Mouse (Mus musculus) spleen, adult 2 months (tissue): ENCODE results near the gene Galns. TPM values are rescaled to one million over a fixed set of nuclear protein-coding genes. Genes with fewer than 3 reads are reported as not detected.

Experiments used
- DNase-seq, 2 experiments: peaks; one replicate each; pipeline versions ENCODE4 v3.0.0 to v3.0.0-alpha.2; 2012 to 2021; ENCODE audit warnings: low spot score in 2 of 2, low read depth in 1 of 2
- H3K27ac ChIP-seq: fragments of 200-500 bp; 2 replicates; pipeline ENCODE4 v1.5.1; 2012; ENCODE audit warnings: low read length, inconsistent platforms; ENCODE audit not compliant: insufficient read depth
- H3K27me3 ChIP-seq: fragments of 200-500 bp; 2 replicates; pipeline ENCODE4 v1.6.1; 2012; ENCODE audit warnings: mild to moderate bottlenecking, moderate library complexity, low read length, inconsistent platforms; ENCODE audit not compliant: control insufficient read depth, insufficient read depth
- H3K36me3 ChIP-seq: fragments of 200-500 bp; 2 replicates; pipeline ENCODE4 v1.6.1; 2012; ENCODE audit warnings: mild to moderate bottlenecking, low read length, inconsistent platforms; ENCODE audit not compliant: control insufficient read depth, insufficient read depth
- H3K4me1 ChIP-seq: fragments of 200-500 bp; 2 replicates; pipeline ENCODE4 v1.6.1; 2011; ENCODE audit warnings: inconsistent platforms; ENCODE audit not compliant: control insufficient read depth, insufficient read depth, insufficient read length
- H3K4me3 ChIP-seq: fragments of 200-500 bp; 2 replicates; pipeline ENCODE4 v1.5.1; 2011; ENCODE audit warnings: mild to moderate bottlenecking, inconsistent platforms; ENCODE audit not compliant: insufficient read depth, insufficient read length; ENCODE audit errors: extremely low read depth
- CTCF ChIP-seq: fragments of 200-500 bp; IDR thresholded peaks from 2 replicates; pipeline ENCODE4 v1.5.1; 2011; ENCODE audit warnings: mild to moderate bottlenecking, inconsistent platforms; ENCODE audit not compliant: insufficient read depth, insufficient read length, insufficient replicate concordance; ENCODE audit errors: extremely low read depth
- POLR2A ChIP-seq: fragments of 200-500 bp; IDR thresholded peaks from 2 replicates; pipeline ENCODE4 v1.6.1; 2011; ENCODE audit warnings: low read depth, low read length, inconsistent platforms
- WGBS: fragments of 180-500 bp; shearing (Covaris S2); methylation state at CpG from one replicate; pipeline ENCODE4 v1.1.7; 2018; 5-methylcytosine and 5-hydroxymethylcytosine counted together
- polyA plus RNA-seq: library from polyadenylated mRNA; depleted of rRNA; stranded (reverse); fragments of >200 nt; gene quantifications from 2 replicates; pipeline ENCODE4 v1.2.3, GENCODE M21; 2012

Gene Galns
- polyA plus RNA-seq, 1 experiment = 13.1 TPM

DNA sequence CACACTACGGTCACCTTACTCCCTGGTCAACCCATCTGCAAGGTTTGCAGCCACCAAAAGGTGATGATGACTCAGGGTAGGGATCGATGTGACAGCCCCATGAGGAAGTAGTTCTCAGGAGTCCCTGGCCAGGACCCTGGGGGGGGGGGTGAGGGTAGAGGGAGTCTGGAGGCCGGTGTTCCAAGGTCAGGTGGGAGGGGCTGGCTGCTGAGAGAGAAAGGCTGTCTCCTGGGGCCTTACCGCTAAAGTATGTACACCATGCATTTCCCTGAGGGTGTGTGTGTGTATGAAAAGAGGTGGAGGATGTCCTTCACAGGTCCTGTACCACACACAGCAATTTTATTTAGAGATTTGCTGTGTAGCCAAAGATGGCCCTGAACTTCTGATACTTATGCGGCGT, 41.4 kb upstream of the Galns start:
- Histone ChIP-seq H3K4me3 (no peak overlapping the region), H3K4me1 (no peaks in the 10 kb centered on the region), H3K27me3 (no peaks in the 10 kb centered on the region), H3K27ac (no peak overlapping the region), H3K36me3 (peaks cover 15% of the 10 kb centered on the region)
- no peak for TF ChIP-seq CTCF
- no peak for TF ChIP-seq POLR2A
- 63% methylated on average over 6 of the region's 6 CpGs for WGBS
- DNase-seq = no peak

- no peak for DNase-seq
- H3K4me1 ChIP-seq = no peaks in the 10 kb centered on the region
- WGBS = 50% methylated on average over 16 of the region's 16 CpGs
- no peak for TF ChIP-seq POLR2A
- no peak for TF ChIP-seq CTCF
- H3K27ac ChIP-seq = no peak overlapping the region
- H3K4me3 ChIP-seq = no peak overlapping the region
- peaks cover 18% of the 10 kb centered on the region for H3K36me3 ChIP-seq
- no peaks in the 10 kb centered on the region for H3K27me3 ChIP-seq
Observed at GRCm38 (mm10) chr8:122651326-122651921, 40.2 kb upstream of the Galns start.

GRCm38 (mm10) chr8:122648192-122648970, 37.1 kb upstream of the Galns start:
- H3K27ac ChIP-seq = no peak overlapping the region
- TF ChIP-seq CTCF = no peak
- no peak for TF ChIP-seq POLR2A
- no peaks in the 10 kb centered on the region for H3K4me1 ChIP-seq
- no peaks in the 10 kb centered on the region for H3K27me3 ChIP-seq
- DNase-seq = no peak
- 87% methylated on average over 15 of the region's 15 CpGs for WGBS
- no peak overlapping the region for H3K4me3 ChIP-seq
- H3K36me3 ChIP-seq = peaks cover 28% of the 10 kb centered on the region

DNA sequence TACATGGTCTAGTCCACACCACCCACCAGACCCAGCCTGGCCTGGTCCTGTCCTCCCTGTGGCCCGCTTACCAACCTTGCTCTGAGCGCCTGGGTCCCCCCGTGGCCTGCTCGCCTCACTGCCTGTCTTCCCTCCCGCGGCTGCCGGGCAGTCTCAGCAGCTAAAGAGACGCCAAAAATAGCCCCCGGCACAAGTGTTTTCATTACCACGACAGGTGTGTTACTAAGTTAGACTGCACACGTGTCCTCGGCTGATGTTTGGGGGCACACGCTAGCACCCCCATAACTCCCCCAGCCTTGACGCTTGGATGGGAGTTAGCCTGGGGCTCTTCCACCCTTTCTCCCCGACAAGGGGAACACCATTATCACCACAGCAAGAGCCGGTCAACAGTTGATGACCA, 35.1 kb upstream of the Galns start:
- H3K36me3 ChIP-seq = peaks cover 40% of the 10 kb centered on the region
- 62% methylated on average over 16 of the region's 16 CpGs for WGBS
- H3K27me3 ChIP-seq = no peaks in the 10 kb centered on the region
- TF ChIP-seq POLR2A (no peak), CTCF (no peak)
- H3K27ac ChIP-seq = no peak overlapping the region
- no peaks in the 10 kb centered on the region for H3K4me1 ChIP-seq
- DNase-seq = no peak
- H3K4me3 ChIP-seq = no peak overlapping the region

GRCm38 (mm10) chr8:122644175-122644954, 33.1 kb upstream of the Galns start:
- H3K4me3 ChIP-seq = no peak overlapping the region

DNA sequence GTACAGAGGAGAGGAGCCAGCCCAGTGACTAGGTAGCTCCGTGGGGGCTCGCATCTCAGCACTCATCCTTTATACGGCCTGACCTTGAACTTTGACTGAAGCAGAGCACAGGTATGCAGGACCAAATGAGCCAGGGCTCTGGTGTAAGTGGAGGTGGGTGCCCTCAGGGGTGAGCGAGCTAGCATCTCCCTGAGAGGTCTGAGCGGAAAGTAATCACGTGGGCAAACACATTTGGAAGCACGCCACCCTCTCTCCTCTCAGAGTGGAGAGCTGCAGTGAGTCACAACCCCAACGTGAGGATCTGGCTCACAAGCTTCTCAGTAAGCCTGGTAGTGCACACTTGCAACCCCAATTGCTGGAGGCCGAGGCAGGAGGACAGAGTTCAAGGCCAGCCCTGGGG, 30.8 kb upstream of the Galns start:
- H3K27ac ChIP-seq = no peak overlapping the region
- TF ChIP-seq CTCF (no peak), POLR2A (no peak)
- H3K36me3 ChIP-seq = peaks cover 57% of the 10 kb centered on the region
- H3K4me3 ChIP-seq = no peak overlapping the region
- H3K27me3 ChIP-seq = no peaks in the 10 kb centered on the region
- 84% methylated on average over 9 of the region's 9 CpGs for WGBS
- no peak for DNase-seq
- no peaks in the 10 kb centered on the region for H3K4me1 ChIP-seq

More at GRCm38 (mm10) chr8:122644175-122644954, 33.1 kb upstream of the Galns start:
- no peak overlapping the region for H3K27ac ChIP-seq
- no peaks in the 10 kb centered on the region for H3K4me1 ChIP-seq
- peaks cover 52% of the 10 kb centered on the region for H3K36me3 ChIP-seq
- no peak for DNase-seq
- WGBS = 88% methylated on average over 6 of the region's 6 CpGs
- TF ChIP-seq POLR2A = no peak
- no peak for TF ChIP-seq CTCF
- H3K27me3 ChIP-seq = no peaks in the 10 kb centered on the region
